Mouse (Mus musculus): ENCODE measurements at regions not wholly inside any gene's neighbourhood (a gene's known extent, or its start where the extent isn't known, plus 50 kb on each side); places are given as distances from the start of the nearest gene placed in this dataset.
A peak's percentile ranks its signal among the peaks of the same experiment; 100 is the strongest.
"Not testable (repeated sequence)": the region's sequence is repeated elsewhere in the genome, so short reads cannot be mapped to it uniquely, and the experiment has no call there.

DNA sequence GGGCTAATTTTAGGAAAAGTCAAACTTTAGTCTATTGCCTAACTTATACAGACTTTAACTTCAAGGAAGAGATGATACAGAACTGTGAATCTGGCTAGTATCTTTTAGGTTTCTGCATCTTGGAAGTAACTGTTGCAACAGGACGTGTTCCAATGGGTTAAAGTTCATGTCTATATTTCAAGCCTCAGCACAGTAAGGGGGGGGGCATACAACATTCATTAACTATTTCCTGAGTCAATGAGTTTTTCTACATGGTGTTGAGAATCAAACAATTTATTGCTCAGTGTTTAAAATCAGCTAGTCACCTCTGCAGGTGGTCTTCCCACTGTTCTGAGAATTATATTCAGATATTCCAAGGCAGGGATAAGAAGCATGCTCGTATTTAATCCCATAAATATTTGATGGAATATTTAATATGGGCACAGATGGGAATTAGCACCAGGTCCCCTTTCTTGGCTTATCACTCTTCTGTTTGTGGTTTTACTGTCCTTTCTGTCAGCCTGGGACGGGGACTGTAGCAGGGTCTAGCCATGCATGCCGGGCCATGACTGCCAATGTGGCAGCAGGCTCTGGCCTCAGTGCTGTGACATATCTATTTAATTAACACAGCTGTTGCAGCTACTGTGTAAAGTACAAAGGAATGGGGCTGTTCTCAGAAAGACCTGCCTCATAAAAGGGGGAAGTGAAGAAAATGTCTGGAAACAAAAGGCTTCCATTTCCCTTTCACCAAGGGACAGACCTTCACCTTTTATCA is 201.8 kb upstream of the Rarb start:
- ATAC-seq, result 0 out of 2 replicates have a peak, but pooled peaks have one; percentile 28
- no peaks in the 10 kb centered on the region for H3K36me3 ChIP-seq (ENCODE audit: control insufficient read depth, insufficient read depth, low read length)
- WGBS, result 25% methylated on average over 4 of the region's 4 CpGs
- no peak overlapping the region for H3K9ac ChIP-seq (ENCODE audit: low read depth, low read length)
- no peaks in the 10 kb centered on the region for H3K9me3 ChIP-seq (replicated peaks; ENCODE audit: control insufficient read depth, low read length, poor library complexity, severe bottlenecking)
- H3K4me1 ChIP-seq (ENCODE audit: control insufficient read depth, insufficient read depth, low read length), result no peaks in the 10 kb centered on the region
- no peak overlapping the region for H3K27ac ChIP-seq (ENCODE audit: low read length)
- no peak overlapping the region for H3K4me3 ChIP-seq (ENCODE audit: low read depth, low read length)
- no peak overlapping the region for H3K4me2 ChIP-seq (ENCODE audit: low read length)
- no peaks in the 10 kb centered on the region for H3K27me3 ChIP-seq (ENCODE audit: control insufficient read depth, insufficient read depth, low read depth, low read length)

DNA sequence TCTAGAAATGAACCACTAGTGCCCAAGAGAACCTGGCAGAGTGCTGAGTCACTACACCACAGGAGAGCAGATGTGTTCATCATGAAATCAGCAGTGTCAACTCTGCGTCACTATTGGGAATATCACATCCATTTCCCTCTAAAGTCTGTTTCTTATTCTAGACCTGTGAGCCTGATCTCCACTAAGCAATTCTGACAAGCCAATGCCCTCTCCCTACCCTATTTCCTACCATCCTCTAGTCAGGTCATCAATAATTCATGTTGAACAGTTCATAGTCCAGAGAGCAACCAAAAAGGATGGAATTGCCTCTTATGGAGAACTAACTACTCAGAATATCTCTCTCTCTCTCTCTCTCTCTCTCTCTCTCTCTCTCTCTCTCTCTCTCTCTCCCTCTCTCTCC is 194.0 kb upstream of the Rarb start:
- no peaks in the 10 kb centered on the region for H3K9me3 ChIP-seq (replicated peaks; ENCODE audit: control insufficient read depth, low read length, poor library complexity, severe bottlenecking)
- H3K9ac ChIP-seq (ENCODE audit: low read depth, low read length), result no peak overlapping the region
- no peak overlapping the region for H3K4me2 ChIP-seq (ENCODE audit: low read length)
- no peaks in the 10 kb centered on the region for H3K36me3 ChIP-seq (ENCODE audit: control insufficient read depth, insufficient read depth, low read length)
- no peak overlapping the region for H3K4me3 ChIP-seq (ENCODE audit: low read depth, low read length)
- H3K27ac ChIP-seq (ENCODE audit: low read length), result no peak overlapping the region
- H3K4me1 ChIP-seq (ENCODE audit: control insufficient read depth, insufficient read depth, low read length), result no peaks in the 10 kb centered on the region
- 71% methylated on average over 1 of the region's 1 CpGs for WGBS
- peak; percentile 68; the same call in 1 of the 2 replicates for ATAC-seq
- H3K27me3 ChIP-seq (ENCODE audit: control insufficient read depth, insufficient read depth, low read depth, low read length), result no peaks in the 10 kb centered on the region

DNA sequence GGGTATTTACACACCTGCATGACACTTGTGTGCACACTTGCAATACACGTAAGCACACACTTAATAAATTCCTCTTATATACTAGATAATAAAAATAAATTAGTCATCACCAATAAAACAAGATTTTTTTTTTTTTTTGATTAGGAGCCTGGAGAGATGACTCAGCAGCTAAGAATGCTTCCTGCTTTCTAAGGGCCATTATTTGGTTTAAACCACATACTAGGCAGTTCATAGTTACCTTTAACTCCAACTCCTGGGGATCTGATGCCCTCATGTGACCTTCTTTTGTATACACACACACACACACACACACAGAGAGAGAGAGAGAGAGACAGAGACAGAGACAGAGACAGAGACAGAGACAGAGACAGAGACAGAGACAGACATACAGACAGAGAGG is 193.2 kb upstream of the Rarb start:
- H3K4me3 ChIP-seq (ENCODE audit: low read depth, low read length), result no peak overlapping the region
- WGBS, result 100% methylated on average over 1 of the region's 1 CpGs
- H3K4me1 ChIP-seq (ENCODE audit: control insufficient read depth, insufficient read depth, low read length), result no peaks in the 10 kb centered on the region

DNA sequence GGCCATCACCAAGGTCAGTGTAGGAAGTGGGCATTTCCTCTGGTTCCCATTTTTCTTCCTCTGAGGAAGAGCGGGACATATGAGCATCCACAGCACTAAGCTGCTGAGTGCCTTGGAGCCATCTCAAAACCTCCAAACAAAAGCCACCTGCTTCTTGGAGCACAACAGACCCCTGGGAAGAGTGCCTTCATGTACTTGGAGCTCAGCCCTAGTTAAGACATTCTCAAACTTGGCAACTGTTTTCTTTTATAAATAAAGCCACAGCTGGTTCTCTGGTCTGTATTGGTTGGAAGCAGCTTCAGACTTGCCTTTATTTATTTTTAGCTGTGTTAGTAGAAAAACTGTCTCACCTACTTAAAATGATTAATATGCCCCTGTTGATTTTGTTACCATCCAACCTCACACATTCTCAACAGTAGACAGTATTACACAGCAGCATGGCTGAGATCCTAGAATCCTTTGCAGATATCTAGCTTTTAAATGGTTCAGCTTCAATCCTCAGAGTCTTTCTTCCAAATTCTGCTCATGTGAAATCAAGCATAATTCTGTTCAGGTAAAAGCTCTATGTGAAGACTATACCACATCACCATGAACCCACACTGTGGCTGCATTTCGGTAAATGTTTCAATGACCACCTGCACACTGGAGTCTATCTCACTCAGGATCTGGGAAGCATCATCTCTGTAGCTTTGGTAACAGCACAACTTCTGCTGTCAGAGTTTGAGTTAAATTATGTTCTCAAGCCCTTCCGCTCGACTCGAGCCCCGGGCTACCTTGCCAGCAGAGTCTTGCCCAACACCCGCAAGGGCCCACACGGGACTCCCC is 186.4 kb upstream of the Rarb start:
- ATAC-seq, result no peak
- H3K27me3 ChIP-seq (ENCODE audit: control insufficient read depth, insufficient read depth, low read depth, low read length), result no peaks in the 10 kb centered on the region
- H3K4me1 ChIP-seq (ENCODE audit: control insufficient read depth, insufficient read depth, low read length), result no peaks in the 10 kb centered on the region
- H3K27ac ChIP-seq (ENCODE audit: low read length), result no peak overlapping the region
- no peak overlapping the region for H3K9ac ChIP-seq (ENCODE audit: low read depth, low read length)
- no peaks in the 10 kb centered on the region for H3K36me3 ChIP-seq (ENCODE audit: control insufficient read depth, insufficient read depth, low read length)
- no peaks in the 10 kb centered on the region for H3K9me3 ChIP-seq (replicated peaks; ENCODE audit: control insufficient read depth, low read length, poor library complexity, severe bottlenecking)
- 94% methylated on average over 7 of the region's 8 CpGs for WGBS
- no peak overlapping the region for H3K4me2 ChIP-seq (ENCODE audit: low read length)
- H3K4me3 ChIP-seq (ENCODE audit: low read depth, low read length), result no peak overlapping the region

More for the DNA sequence above, 193.2 kb upstream of the Rarb start:
- H3K36me3 ChIP-seq (ENCODE audit: control insufficient read depth, insufficient read depth, low read length), result no peaks in the 10 kb centered on the region
- no peak overlapping the region for H3K9ac ChIP-seq (ENCODE audit: low read depth, low read length)
- no peak overlapping the region for H3K27ac ChIP-seq (ENCODE audit: low read length)
- no peaks in the 10 kb centered on the region for H3K9me3 ChIP-seq (replicated peaks; ENCODE audit: control insufficient read depth, low read length, poor library complexity, severe bottlenecking)
- ATAC-seq, result no peak
- H3K4me2 ChIP-seq (ENCODE audit: low read length), result no peak overlapping the region
- no peaks in the 10 kb centered on the region for H3K27me3 ChIP-seq (ENCODE audit: control insufficient read depth, insufficient read depth, low read depth, low read length)

DNA sequence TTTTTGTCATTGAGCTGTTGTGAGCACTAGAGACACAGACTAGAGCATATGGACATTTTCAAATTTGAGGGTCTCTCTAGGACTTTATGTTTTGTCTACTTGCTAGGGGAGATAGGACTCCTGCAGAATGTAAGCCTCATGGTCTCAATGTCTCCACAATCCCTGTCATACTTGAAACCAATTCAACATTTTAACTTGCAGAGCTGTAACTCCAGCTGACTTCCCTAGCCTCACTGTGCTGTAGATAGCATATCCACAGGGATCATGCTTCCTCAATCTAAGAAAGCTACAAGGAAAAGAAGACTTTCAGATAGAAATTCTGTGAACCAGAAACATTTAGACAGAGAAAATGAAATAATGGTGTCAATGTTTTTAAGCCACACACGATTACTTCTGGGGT is 185.8 kb upstream of the Rarb start:
- Histone ChIP-seq H3K36me3 (ENCODE audit: control insufficient read depth, insufficient read depth, low read length) (no peaks in the 10 kb centered on the region), H3K27ac (ENCODE audit: low read length) (no peak overlapping the region), H3K9ac (ENCODE audit: low read depth, low read length) (no peak overlapping the region), H3K4me2 (ENCODE audit: low read length) (no peak overlapping the region), H3K27me3 (ENCODE audit: control insufficient read depth, insufficient read depth, low read depth, low read length) (no peaks in the 10 kb centered on the region), H3K4me3 (ENCODE audit: low read depth, low read length) (no peak overlapping the region), H3K9me3 (replicated peaks; ENCODE audit: control insufficient read depth, low read length, poor library complexity, severe bottlenecking) (no peaks in the 10 kb centered on the region), H3K4me1 (ENCODE audit: control insufficient read depth, insufficient read depth, low read length) (no peaks in the 10 kb centered on the region)
- 91% methylated on average over 1 of the region's 1 CpGs for WGBS
- ATAC-seq, result no peak

DNA sequence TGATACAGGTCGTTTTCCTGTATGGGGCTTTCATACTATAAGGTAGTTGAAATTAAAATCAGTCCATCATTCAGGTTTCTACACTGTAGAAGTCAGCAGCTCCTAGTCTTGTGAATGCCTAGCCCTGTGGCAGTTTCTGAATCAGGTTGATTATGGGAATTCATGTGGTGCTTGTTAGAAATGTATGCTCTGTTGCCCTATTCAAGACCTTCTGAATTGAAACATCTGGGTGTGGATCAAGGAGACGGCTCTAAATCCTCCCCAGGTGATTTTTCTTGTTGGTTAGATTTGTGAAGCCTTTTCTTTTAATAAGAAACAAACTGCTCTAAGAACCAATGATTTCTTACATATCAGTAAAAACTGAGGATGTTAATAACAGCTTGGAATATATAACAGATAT is 177.8 kb upstream of the Rarb start:
- 54% methylated on average over 2 of the region's 2 CpGs for WGBS
- Histone ChIP-seq H3K4me2 (ENCODE audit: low read length) (no peak overlapping the region), H3K27me3 (ENCODE audit: control insufficient read depth, insufficient read depth, low read depth, low read length) (no peaks in the 10 kb centered on the region), H3K9ac (ENCODE audit: low read depth, low read length) (no peak overlapping the region), H3K4me3 (ENCODE audit: low read depth, low read length) (no peak overlapping the region), H3K9me3 (replicated peaks; ENCODE audit: control insufficient read depth, low read length, poor library complexity, severe bottlenecking) (no peaks in the 10 kb centered on the region), H3K36me3 (ENCODE audit: control insufficient read depth, insufficient read depth, low read length) (no peaks in the 10 kb centered on the region), H3K4me1 (ENCODE audit: control insufficient read depth, insufficient read depth, low read length) (no peaks in the 10 kb centered on the region), H3K27ac (ENCODE audit: low read length) (no peak overlapping the region)
- ATAC-seq, result no peak

DNA sequence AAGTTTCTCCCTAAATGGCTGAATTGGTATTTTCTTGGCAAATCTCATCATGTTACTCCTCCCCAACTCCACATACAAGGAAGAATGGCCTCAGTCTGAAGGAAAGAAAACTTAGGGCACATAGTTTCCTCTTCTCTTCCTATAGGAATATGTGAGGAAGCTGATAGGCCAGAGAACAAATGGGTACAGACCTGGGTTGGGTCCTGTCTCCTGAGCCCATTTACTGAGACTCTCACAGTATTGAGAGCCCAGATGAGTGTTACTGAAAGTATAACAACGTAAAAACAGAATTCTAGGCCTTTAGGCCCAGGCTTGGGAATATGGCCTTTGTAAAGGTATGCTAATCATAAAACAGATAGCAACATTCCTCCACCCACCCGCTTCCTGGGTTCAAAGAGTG is 152.0 kb upstream of the Rarb start:
- H3K4me2 ChIP-seq (ENCODE audit: low read length); H3K27me3 ChIP-seq (ENCODE audit: control insufficient read depth, insufficient read depth, low read depth, low read length); ATAC-seq; H3K36me3 ChIP-seq (ENCODE audit: control insufficient read depth, insufficient read depth, low read length); H3K4me3 ChIP-seq (ENCODE audit: low read depth, low read length); H3K4me1 ChIP-seq (ENCODE audit: control insufficient read depth, insufficient read depth, low read length); H3K9me3 ChIP-seq (replicated peaks; ENCODE audit: control insufficient read depth, low read length, poor library complexity, severe bottlenecking); H3K9ac ChIP-seq (ENCODE audit: low read depth, low read length); H3K27ac ChIP-seq (ENCODE audit: low read length): not testable (repeated sequence)
- 88% methylated on average over 2 of the region's 2 CpGs for WGBS

DNA sequence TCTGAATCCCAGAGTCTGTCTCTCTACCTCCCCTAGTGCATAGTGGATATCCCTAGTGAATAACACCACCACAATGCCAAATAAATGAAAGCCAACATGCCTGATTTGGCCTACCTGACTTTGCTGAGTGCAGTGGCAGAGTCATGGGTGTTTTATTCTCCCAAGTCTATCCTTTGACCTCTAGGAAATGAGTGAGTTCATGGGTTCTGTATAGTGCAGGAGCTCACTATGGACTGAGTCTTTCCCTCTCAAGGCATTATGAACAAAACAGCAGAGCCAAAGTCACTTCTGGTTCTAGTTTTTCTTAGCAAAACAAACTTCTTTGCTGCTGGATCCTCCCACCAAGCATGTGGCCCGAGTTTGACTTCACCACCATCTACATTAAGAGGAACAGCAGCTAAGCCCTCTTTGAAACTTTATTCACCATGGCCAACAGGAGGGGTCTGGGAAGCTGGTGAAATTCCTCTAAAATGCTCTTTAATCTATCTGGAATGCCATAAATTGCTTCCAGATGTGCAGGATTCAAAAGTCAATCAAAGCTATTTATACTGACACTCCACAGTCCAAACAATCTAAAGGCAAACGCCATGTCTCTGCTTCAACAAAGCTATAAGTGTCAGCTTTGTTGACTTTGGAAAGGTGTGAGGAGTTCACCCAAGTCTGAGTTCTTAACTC is 145.9 kb upstream of the Rarb start:
- ATAC-seq, result no peak
- Histone ChIP-seq H3K27me3 (ENCODE audit: control insufficient read depth, insufficient read depth, low read depth, low read length) (no peaks in the 10 kb centered on the region), H3K4me1 (ENCODE audit: control insufficient read depth, insufficient read depth, low read length) (no peaks in the 10 kb centered on the region), H3K27ac (ENCODE audit: low read length) (no peak overlapping the region), H3K9ac (ENCODE audit: low read depth, low read length) (no peak overlapping the region), H3K4me3 (ENCODE audit: low read depth, low read length) (no peak overlapping the region), H3K9me3 (replicated peaks; ENCODE audit: control insufficient read depth, low read length, poor library complexity, severe bottlenecking) (no peaks in the 10 kb centered on the region), H3K4me2 (ENCODE audit: low read length) (no peak overlapping the region), H3K36me3 (ENCODE audit: control insufficient read depth, insufficient read depth, low read length) (no peaks in the 10 kb centered on the region)
- 69% methylated on average over 2 of the region's 2 CpGs for WGBS
